Mouse (Mus musculus): ENCODE measurements around the gene Apobec1.

DNA sequence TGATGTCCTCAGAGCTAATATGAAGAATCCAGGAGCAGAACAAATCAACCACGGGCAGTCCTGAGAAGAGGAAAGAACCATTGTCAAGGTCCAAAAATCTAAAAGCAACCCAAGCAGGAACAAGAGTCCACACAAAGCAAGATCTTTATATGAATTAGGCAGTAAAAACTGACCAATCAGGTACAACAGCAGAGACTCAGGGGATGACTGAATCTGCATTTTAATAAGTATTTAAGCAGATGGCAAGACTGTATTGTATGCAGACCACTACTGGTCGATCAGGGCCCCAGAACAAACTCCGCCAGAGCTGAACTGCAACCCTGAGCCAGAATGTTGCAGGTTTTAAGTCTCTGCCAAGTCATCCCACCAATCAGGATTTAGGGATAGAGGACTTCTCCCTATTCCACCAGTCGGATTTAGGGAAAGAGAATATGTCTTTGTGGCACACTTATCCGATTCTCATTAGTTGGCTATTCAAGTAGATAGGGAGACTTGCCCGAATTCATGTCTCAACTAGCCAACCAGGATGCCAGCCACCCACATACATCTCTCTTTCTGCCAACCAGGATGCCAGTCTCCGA, 2.1 kb downstream of the Apobec1 start:
- TF ChIP-seq CTCF (IDR thresholded peaks at IDR 0.05; ENCODE audit: borderline replicate concordance, insufficient read depth, low read length) (no peak), POLR2A (IDR thresholded peaks at IDR 0.05; ENCODE audit: low read depth, low read length) (no peak)

Data from embryonic fibroblast, embryonic 13.5 days (primary cell).